Mouse (Mus musculus) spleen, adult 2 months (tissue): ENCODE results near the gene Atf6b. TPM values are rescaled to one million over a fixed set of nuclear protein-coding genes. Genes with fewer than 3 reads are reported as not detected.
A peak's percentile ranks its signal among the peaks of the same experiment; 100 is the strongest.

Experiments used
- DNase-seq, 2 experiments: peaks; one replicate each; pipeline versions ENCODE4 v3.0.0 to v3.0.0-alpha.2; 2012 to 2021; ENCODE audit warnings: low spot score in 2 of 2, low read depth in 1 of 2
- H3K27ac ChIP-seq: fragments of 200-500 bp; 2 replicates; pipeline ENCODE4 v1.5.1; 2012; ENCODE audit warnings: low read length, inconsistent platforms; ENCODE audit not compliant: insufficient read depth
- H3K27me3 ChIP-seq: fragments of 200-500 bp; 2 replicates; pipeline ENCODE4 v1.6.1; 2012; ENCODE audit warnings: mild to moderate bottlenecking, moderate library complexity, low read length, inconsistent platforms; ENCODE audit not compliant: control insufficient read depth, insufficient read depth
- H3K36me3 ChIP-seq: fragments of 200-500 bp; 2 replicates; pipeline ENCODE4 v1.6.1; 2012; ENCODE audit warnings: mild to moderate bottlenecking, low read length, inconsistent platforms; ENCODE audit not compliant: control insufficient read depth, insufficient read depth
- H3K4me1 ChIP-seq: fragments of 200-500 bp; 2 replicates; pipeline ENCODE4 v1.6.1; 2011; ENCODE audit warnings: inconsistent platforms; ENCODE audit not compliant: control insufficient read depth, insufficient read depth, insufficient read length
- H3K4me3 ChIP-seq: fragments of 200-500 bp; 2 replicates; pipeline ENCODE4 v1.5.1; 2011; ENCODE audit warnings: mild to moderate bottlenecking, inconsistent platforms; ENCODE audit not compliant: insufficient read depth, insufficient read length; ENCODE audit errors: extremely low read depth
- CTCF ChIP-seq: fragments of 200-500 bp; IDR thresholded peaks from 2 replicates; pipeline ENCODE4 v1.5.1; 2011; ENCODE audit warnings: mild to moderate bottlenecking, inconsistent platforms; ENCODE audit not compliant: insufficient read depth, insufficient read length, insufficient replicate concordance; ENCODE audit errors: extremely low read depth
- POLR2A ChIP-seq: fragments of 200-500 bp; IDR thresholded peaks from 2 replicates; pipeline ENCODE4 v1.6.1; 2011; ENCODE audit warnings: low read depth, low read length, inconsistent platforms
- WGBS: fragments of 180-500 bp; shearing (Covaris S2); methylation state at CpG from one replicate; pipeline ENCODE4 v1.1.7; 2018; 5-methylcytosine and 5-hydroxymethylcytosine counted together
- polyA plus RNA-seq: library from polyadenylated mRNA; depleted of rRNA; stranded (reverse); fragments of >200 nt; gene quantifications from 2 replicates; pipeline ENCODE4 v1.2.3, GENCODE M21; 2012

Gene Atf6b
- polyA plus RNA-seq, 1 experiment, result 76.4 TPM

DNA sequence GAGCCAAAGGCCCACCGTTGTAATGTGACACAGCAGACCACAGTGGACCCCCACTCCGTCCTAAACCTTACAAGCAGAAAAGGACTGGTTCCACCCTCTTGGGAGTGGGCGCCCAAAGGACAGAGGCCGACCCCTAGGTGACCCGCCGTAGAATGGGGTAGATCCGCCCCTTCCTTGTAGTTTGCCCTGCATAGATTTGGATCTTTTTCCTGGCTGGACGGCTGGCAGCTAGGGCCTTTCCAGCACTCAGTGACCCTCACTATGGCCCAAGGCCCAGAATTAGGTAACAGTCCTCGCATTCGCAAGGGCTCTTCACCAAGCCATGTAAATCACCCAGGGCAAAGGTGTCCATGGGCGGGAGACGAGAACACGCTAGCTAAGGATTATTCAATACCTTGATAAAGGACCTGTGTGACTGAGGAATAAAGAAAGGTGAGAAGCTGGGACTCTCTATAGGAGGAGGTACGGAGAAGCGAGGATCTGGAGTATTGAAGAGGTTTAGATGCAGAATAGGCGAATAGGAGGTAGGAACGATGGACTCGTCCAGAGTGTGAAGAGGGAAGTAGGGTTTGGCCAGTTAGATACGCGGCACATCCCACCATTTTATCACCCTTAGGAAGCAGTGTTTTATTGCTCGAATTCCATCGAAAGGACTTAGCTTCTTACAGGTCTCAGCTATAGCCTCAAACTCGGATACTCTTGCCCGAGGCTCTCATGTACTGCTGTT, 42.3 kb upstream of the Atf6b start:
- peaks cover 7% of the 10 kb centered on the region for H3K36me3 ChIP-seq
- no peak for DNase-seq
- no peaks in the 10 kb centered on the region for H3K27me3 ChIP-seq
- peak overlapping the region; percentile 90 for H3K4me3 ChIP-seq
- peak overlapping the region; percentile 96 for H3K27ac ChIP-seq
- peaks cover 33% of the 10 kb centered on the region; the same call in 1 of the 2 replicates for H3K4me1 ChIP-seq
- 22% methylated on average over 24 of the region's 24 CpGs for WGBS
- TF ChIP-seq POLR2A (no peak), CTCF (no peak)

GRCm38 (mm10) chr17:34605609-34606008, 41.3 kb upstream of the Atf6b start:
- TF ChIP-seq POLR2A (peak; percentile 45), CTCF (no peak)
- peak; percentile 85 to 95 for DNase-seq
- no peaks in the 10 kb centered on the region for H3K27me3 ChIP-seq
- peaks cover 7% of the 10 kb centered on the region for H3K36me3 ChIP-seq
- H3K27ac ChIP-seq, result peak overlapping the region; percentile 91
- peak overlapping the region; percentile 90 for H3K4me3 ChIP-seq
- under 1% methylated on average over 30 of the region's 30 CpGs for WGBS
- peaks cover 33% of the 10 kb centered on the region; the same call in 1 of the 2 replicates for H3K4me1 ChIP-seq

DNA sequence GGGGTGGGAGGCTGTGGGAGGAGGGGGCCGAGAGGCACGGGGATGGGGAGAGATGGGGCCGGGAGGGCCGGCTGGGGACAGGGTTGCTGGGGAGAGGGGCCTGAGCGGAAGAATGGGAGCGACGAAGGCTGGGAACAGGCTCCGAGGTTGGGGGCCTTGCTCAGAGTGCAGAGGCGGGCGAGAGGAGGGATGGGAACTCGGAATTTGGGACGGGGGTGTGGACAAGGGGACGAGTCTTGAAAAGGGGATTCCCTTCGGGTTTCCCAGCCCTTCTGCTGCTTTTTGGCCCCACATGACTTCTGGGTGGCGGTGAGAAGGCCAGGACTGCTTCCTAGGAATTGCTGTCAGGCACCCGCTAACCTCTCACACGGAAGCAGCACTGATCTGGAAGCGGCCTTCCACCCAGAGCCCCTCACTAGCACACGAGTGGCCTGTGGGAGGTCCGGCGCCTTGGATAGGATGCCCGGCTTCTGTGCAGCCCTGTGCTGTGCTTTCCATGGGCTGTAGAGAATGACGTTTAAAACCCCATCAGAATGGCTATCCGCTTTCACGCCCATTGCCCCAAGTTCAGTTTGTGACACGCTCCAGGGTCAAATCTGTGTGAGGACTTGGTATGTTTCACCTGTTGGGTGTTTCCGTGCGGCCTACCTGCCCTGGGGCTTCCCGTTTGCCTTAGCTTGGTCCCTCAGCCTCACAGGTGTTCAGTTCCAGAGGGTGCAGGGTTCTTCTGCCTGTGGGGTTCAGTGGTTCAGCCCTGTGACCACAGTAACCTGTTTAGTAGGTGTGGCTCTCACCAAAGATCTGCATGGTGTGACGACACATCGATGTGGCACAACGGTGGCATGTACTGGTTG, 40.5 kb upstream of the Atf6b start:
- Histone ChIP-seq H3K27me3 (no peaks in the 10 kb centered on the region), H3K4me3 (peak overlapping the region; percentile 90), H3K4me1 (peaks cover 33% of the 10 kb centered on the region; the same call in 1 of the 2 replicates), H3K36me3 (peaks cover 6% of the 10 kb centered on the region; the same call in 1 of the 2 replicates), H3K27ac (0 out of 2 replicates have a peak overlapping the region, but pooled peaks have one; percentile 22)
- 13% methylated on average over 32 of the region's 32 CpGs for WGBS
- no peak for DNase-seq
- TF ChIP-seq CTCF, result no peak
- no peak for TF ChIP-seq POLR2A

DNA sequence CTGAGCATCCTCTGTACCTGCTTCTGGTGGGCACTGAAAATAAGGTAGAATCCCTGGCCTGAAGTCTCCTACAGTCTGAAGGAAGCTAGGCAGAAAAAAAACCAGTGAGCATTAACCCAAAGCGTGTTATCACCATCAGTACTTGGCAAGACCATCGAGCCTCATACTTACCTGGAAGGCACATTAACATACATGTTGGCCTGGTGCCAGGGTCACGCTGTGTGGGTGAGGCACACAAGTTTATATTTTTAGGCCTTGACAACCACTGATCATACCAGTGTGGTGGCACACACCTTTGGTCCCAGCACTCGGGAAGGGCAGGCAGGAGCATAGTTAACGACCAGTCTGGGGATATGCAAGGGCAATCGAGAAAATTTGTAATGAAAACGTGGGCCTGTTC, 38.9 kb upstream of the Atf6b start:
- no peak overlapping the region for H3K27ac ChIP-seq
- TF ChIP-seq POLR2A (no peak), CTCF (no peak)
- WGBS, result 80% methylated on average over 7 of the region's 7 CpGs
- H3K4me1 ChIP-seq, result peaks cover 27% of the 10 kb centered on the region; the same call in 1 of the 2 replicates
- H3K4me3 ChIP-seq, result no peak overlapping the region
- H3K36me3 ChIP-seq, result peaks cover 16% of the 10 kb centered on the region
- H3K27me3 ChIP-seq, result no peaks in the 10 kb centered on the region
- DNase-seq, result no peak

- TF ChIP-seq POLR2A, result no peak
- no peak for TF ChIP-seq CTCF
- H3K36me3 ChIP-seq, result peaks cover 19% of the 10 kb centered on the region
- H3K27me3 ChIP-seq, result no peaks in the 10 kb centered on the region
- no peak for DNase-seq
- H3K4me1 ChIP-seq, result peaks cover 20% of the 10 kb centered on the region; the same call in 1 of the 2 replicates
- WGBS, result 93% methylated on average over 8 of the region's 8 CpGs
- no peak overlapping the region for H3K27ac ChIP-seq
- H3K4me3 ChIP-seq, result no peak overlapping the region
These were observed 35.9 kb upstream of the Atf6b start for GRCm38 (mm10) chr17:34611050-34611449.

DNA sequence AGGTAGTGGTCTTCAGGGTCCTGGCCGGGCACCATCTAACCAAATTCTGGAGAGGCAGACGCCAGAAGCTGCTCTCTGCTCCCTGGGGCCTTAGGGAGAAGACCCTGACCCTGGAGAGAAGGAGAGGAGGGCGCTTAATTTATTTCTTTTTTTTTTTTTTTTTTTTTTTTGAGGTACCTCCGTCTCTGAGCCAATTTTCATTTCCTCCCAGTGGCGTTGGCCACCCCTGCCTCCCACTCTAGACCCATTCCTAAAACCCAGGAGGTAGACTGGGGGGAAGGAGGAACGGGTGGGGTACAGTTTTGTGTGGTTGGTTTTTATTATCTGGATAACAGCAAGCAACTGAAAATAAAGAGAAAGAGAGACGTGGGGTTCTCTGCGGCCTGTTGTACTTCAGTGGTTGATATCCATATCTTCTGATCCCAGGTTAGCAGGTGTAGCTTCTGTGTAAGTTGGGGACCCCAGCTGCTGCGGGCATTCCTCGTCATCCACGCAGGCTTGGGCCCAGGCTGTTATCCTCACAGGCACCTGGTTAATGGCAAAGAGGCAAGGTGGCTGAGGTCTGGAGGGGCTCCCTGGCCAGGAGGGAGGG, 33.8 kb upstream of the Atf6b start:
- no peak overlapping the region for H3K27ac ChIP-seq
- no peak overlapping the region for H3K4me3 ChIP-seq
- TF ChIP-seq CTCF (no peak), POLR2A (no peak)
- peaks cover 19% of the 10 kb centered on the region for H3K36me3 ChIP-seq
- H3K4me1 ChIP-seq, result peaks cover 8% of the 10 kb centered on the region; the same call in 1 of the 2 replicates
- no peak for DNase-seq
- WGBS, result 81% methylated on average over 11 of the region's 11 CpGs
- no peaks in the 10 kb centered on the region for H3K27me3 ChIP-seq
